Mouse (Mus musculus): Measurements from ENCODE around the gene Fbxl13.
"Not testable (repeated sequence)": the region's sequence is repeated elsewhere in the genome, so short reads cannot be mapped to it uniquely, and the experiment has no call there.

Fbxl13 gene

GRCm38 (mm10) chr5:21656912-21657311 is 11.5 kb upstream of the Fbxl13 start:
- no peak for DNase-seq

GRCm38 (mm10) chr5:21651885-21652612 is 6.6 kb upstream of the Fbxl13 start:
- DNase-seq: no peak

DNA sequence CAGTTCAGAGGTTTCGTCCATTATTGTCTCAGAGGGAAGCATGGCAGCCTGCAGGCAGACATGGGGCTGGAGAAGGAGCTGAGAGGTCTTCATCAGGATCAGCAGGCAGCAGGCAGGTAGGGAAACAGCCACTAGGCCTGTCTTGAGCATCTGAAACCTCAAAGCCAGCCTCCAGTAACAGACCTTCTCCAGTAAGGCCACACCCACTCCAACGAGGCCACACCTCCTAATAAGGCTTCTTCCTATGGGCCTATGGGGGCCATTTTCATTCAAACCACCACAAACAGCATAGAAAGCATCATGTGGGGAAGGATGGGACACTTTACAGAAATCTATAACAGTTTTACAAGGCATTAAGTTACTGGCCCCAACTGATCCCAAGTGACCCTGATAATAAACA is 5.3 kb upstream of the Fbxl13 start:
- no peak for DNase-seq

DNA sequence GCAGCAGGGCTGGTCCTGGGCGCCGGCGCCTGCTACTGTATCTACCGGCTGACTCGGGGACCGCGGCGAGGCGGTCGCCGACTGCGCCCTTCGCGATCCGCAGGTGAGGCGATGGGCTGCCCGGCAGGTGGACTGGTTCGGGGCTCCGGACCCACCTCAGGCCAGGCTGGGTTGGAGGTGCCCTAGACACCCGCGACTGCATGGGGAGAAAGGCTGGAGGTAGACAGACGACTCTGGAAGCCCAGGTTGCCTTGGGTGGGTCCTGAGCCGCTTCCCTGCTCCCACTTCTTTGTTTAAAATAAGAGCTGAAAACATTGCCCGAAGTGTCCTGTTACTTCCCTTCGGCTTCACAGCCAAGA is 678 bp upstream of the Fbxl13 start:
- no peak for DNase-seq

DNA sequence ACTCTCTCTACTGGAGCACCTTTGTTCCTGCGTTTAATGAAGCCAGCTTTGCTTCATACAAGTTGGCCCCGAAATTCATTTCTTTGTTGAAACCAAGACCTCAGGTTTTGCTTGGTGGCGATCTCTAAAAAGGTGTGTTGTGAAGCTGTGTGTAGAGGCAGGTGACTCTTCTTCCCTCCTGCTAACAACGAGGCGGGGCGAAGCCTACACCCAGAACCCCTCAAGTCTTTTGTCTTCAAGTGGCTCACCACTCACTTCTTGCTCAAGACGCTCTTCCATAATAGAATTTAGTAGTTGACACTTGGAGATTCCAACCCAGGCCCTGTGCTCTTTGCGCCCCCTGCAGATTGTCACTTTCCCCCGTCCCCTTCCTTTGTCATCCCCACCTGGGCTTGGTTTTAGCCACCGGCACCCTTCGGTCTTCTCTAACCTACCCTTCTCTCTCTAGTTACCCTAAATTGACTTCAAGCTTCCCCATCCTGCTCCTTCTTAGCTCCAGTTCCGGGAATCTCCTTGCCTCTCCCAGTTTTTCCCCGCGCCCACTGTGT is 469 bp downstream of the Fbxl13 start:
- DNase-seq: peak; percentile 63

GRCm38 (mm10) chr5:21643606-21644005 is 1.8 kb downstream of the Fbxl13 start:
- DNase-seq: no peak

DNA sequence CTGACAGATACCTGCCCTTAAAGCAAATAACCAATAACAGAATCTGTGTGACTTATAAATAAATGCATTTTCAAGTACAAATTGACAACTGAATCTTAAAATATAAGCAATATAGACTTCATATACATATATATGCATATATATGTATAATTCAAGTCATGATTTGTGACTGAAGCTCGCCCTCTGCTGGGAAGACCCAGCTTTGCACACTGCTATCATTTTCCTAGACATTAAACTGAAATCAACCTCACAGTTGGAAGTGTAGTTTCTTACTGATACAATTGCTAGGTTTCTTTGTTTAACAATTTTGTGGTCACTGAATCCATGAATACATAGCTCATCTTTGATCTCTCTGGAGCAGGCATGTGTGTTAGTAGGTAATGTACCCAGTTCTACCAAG is 4.5 kb downstream of the Fbxl13 start:
- peak; percentile 58 for DNase-seq

GRCm38 (mm10) chr5:21625916-21626315 is 19.5 kb downstream of the Fbxl13 start:
- no peak for DNase-seq

GRCm38 (mm10) chr5:21616450-21617009 is 28.9 kb downstream of the Fbxl13 start:
- no peak for DNase-seq

- DNase-seq: not testable (repeated sequence)
Measured at GRCm38 (mm10) chr5:21614299-21614698, 31.1 kb downstream of the Fbxl13 start.

DNA sequence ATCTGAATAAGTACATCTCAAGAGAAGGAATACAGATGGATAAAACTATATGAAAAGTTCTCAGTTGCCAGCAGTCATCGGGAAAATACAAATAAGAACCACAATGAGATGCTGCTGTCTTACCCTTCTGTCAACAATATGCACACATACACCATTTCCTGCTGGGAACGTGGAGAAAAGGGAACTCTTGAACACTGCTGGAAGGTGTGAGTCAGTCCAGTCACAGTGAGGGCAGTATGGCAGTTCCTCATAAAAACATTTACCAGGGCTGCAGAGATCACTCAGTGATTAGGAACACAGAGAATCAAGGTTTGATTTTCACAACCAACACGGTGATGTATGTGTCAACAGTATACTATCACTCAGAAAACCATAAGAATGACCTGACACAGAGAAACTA is 34.4 kb downstream of the Fbxl13 start:
- DNase-seq: no peak

DNA sequence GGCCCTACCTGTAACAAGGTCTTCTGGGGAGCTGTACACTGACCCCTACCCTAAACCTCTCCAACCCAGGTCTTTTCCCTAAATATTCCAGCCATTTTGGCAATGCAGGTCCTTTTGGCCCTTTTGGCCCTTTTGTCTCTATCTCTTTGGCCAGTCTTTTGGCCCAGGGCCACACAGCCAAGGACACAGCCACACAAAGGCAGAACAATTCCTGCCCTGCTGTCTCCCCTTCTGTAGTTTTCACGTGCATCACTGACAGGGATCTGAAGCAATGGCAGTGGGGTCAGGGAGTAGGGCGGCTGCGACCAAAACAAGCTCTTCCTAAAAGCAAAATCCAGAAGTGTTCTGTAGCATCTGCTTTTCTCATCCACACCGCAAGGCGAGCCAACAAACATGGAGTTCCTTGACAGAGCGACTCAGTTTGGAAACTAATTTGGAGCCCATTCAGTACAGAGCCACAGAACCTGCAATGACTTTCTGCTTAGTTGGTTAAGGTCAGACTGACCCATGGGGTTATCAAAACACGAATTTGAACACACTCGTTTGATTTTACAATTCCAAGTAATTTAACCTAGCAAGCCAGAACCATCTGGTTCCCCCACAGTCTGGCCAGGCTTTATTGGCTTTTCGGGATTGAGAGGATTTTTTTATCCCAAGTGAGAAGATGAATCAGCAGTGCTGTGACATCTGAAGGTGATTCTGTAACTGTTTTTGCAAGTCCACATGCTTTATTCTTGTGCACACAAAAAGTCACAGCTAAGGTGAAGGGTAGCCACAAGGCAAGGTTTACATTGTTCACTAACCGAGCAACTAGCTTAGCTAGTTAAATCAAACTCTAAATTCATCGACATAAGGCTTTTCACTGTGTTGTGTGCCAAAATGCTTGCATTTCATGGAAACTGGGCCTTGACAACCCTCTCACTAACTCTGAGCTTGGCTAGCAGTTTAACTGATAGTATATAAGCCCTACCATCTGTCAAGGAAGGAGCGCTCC is 36.8 kb downstream of the Fbxl13 start:
- DNase-seq: no peak

- DNase-seq: no peak
Measured at GRCm38 (mm10) chr5:21605936-21606335, 39.5 kb downstream of the Fbxl13 start.

DNA sequence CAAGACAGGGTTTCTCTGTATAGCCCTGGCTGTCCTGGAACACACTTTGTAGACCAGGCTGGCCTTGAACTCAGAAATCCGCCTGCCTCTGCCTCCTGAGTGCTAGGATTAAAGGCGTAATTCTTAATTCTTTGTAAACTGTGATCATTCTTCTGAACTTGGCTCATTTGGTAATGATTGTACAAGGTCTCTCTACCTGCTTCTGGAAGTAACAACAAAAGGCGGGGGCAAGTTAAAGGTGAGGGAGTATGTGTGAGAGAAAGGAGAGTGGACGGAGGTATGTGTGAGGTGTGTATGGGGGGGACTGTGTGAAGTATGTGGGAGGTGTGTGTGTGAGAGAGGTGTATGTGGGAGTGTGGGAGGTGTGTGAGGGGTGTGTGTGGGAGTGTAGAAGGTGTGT is 45.5 kb downstream of the Fbxl13 start:
- DNase-seq: no peak

GRCm38 (mm10) chr5:21599536-21599935 is 45.9 kb downstream of the Fbxl13 start:
- DNase-seq: not testable (repeated sequence)

GRCm38 (mm10) chr5:21593201-21593709 is 52.2 kb downstream of the Fbxl13 start:
- no peak for DNase-seq

GRCm38 (mm10) chr5:21592106-21592505 is 53.3 kb downstream of the Fbxl13 start:
- no peak for DNase-seq

- no peak for DNase-seq
Measured at GRCm38 (mm10) chr5:21588220-21588619, 57.2 kb downstream of the Fbxl13 start.

GRCm38 (mm10) chr5:21587683-21588082 is 57.8 kb downstream of the Fbxl13 start:
- no peak for DNase-seq

DNA sequence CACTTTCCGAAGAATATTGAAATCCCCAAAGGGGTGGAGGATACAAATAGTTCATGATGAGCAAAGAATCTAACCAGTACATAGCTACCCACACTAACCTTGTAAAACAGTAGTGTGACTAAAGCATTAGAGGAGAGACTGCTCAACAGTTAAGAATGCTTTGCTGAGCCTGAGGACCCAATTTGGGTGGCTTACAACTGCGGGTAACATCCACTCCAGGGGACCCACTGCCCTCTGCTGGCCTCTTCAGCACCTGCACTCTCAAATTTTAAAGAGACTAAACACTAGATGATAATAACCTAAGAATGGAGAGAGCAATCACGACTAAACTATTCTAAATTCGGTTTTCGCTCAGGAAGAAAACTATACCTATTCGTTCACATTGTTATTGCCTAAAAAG is 58.7 kb downstream of the Fbxl13 start:
- peak; percentile 40 for DNase-seq

DNA sequence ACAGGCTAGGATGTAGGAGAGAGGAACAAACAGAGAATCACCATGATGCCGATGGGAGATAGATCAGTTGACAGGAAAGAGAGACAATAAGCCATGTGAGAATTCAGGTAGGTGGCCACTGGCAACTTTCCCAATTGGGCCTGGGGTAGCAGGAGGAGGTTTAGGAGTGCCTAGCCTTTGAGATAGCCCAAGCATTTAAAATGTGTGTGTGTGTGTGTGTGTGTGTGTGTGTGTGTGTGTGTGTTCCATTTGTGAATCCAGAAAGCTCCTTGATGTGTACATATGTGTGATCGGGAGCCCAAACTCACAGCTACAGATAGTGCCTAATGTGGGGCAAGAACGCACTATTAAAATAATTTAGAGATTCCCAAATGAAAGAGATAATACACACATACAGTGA is 67.3 kb downstream of the Fbxl13 start:
- no peak for DNase-seq

- DNase-seq: no peak
Measured at GRCm38 (mm10) chr5:21575210-21575550, 70.3 kb downstream of the Fbxl13 start.

All from thymus, postnatal 25 days (tissue).